Mouse (Mus musculus): ENCODE data around the gene Csn3. TPM values are rescaled to one million over a fixed set of nuclear protein-coding genes. Genes with fewer than 3 reads are reported as not detected.

Gene Csn3
- polyA plus RNA-seq (2017; shearing (Covaris generic)): not detected

GRCm38 (mm10) chr5:87925372-87925771, at the start of gene Csn3:
Gene Csn3, plus strand, starts transcription at chr5:87925579.

GRCm38 (mm10) chr5:87884729-87885128, 40.6 kb upstream of the Csn3 start, which contains the start of gene Odam:
Gene Odam, plus strand, starts transcription at chr5:87885029.

GRCm38 (mm10) chr5:87969201-87969600, 43.8 kb downstream of the Csn3 start, which contains the start of the genes 2310003L06Rik and Gm28434:
Gene 2310003L06Rik, plus strand, starts transcription at chr5:87969459.
Gene Gm28434, plus strand, starts transcription at chr5:87969517.

DNA sequence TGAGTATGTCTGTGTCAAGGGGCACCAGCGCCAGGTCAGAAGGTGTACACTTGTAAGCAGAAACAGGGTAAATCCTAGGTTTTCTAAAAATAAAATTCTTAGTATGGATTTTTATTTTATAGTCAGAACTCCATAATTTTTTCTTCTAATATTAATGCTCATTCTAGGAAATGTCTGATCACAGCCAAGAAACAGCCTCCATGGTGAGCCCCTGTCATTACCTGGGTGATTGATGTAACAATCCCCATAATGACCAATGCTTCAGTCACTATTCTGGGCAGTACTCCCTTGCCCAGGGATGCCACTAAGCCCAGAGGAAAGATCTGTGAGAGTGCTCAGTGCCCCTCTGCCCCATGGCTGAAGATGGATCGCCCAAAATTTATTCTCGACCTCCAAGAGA, 53.8 kb downstream of the Csn3 start, which contains the start of gene Cabs1:
TSS of gene Cabs1 (plus strand) at position 301 of the 400 bp plus-strand sequence.

Other genes with a start within 250 kb of the Csn3 start
- not detected for gene Csn2, start 225.9 kb upstream of the Csn3 start, polyA plus RNA-seq (2017; shearing (Covaris generic))
- gene Csn1s2a, start 151.0 kb upstream of the Csn3 start, polyA plus RNA-seq (2017; shearing (Covaris generic)): not detected
- gene Csn1s2b, start 117.5 kb upstream of the Csn3 start, polyA plus RNA-seq (2017; shearing (Covaris generic)): 0.08 TPM
- not detected for gene Prr27, start 99.9 kb upstream of the Csn3 start, polyA plus RNA-seq (2017; shearing (Covaris generic))
- not detected for gene Odam, start 40.5 kb upstream of the Csn3 start, polyA plus RNA-seq (2017; shearing (Covaris generic))
- gene 2310003L06Rik, start 43.9 kb downstream of the Csn3 start, polyA plus RNA-seq (2017; shearing (Covaris generic)): 0.13 TPM
- gene Gm28434, start 43.9 kb downstream of the Csn3 start, polyA plus RNA-seq (2017; shearing (Covaris generic)): not detected
- not detected for gene Cabs1, start 53.9 kb downstream of the Csn3 start, polyA plus RNA-seq (2017; shearing (Covaris generic))
- gene Smr3a, start 77.0 kb downstream of the Csn3 start, polyA plus RNA-seq (2017; shearing (Covaris generic)): 65.6 TPM
- not detected for gene Smr2, start 161.0 kb downstream of the Csn3 start, polyA plus RNA-seq (2017; shearing (Covaris generic))
- gene Gm11116, start 186.0 kb downstream of the Csn3 start, polyA plus RNA-seq (2017; shearing (Covaris generic)): not detected
- gene Gm11115, start 228.5 kb downstream of the Csn3 start, polyA plus RNA-seq (2017; shearing (Covaris generic)): not detected

All from CD4-positive, CD25-positive, alpha-beta regulatory T cell (primary cell).